Mouse (Mus musculus): ENCODE measurements around the gene Grik4. TPM values are rescaled to one million over a fixed set of nuclear protein-coding genes. Genes with fewer than 3 reads are reported as not detected.
A peak's percentile ranks its signal among the peaks of the same experiment; 100 is the strongest.

The Grik4 gene
- total and polyA plus RNA-seq, 3 experiments = not detected

- TF ChIP-seq EP300 (IDR thresholded peaks at IDR 0.05; ENCODE audit: low read length) (no peak), PAX5 (IDR thresholded peaks at IDR 0.05; ENCODE audit: low read length) (no peak), E2F4 (IDR thresholded peaks at IDR 0.05; ENCODE audit: insufficient replicate concordance, low read depth, low read length) (no peak), HCFC1 (IDR thresholded peaks at IDR 0.05; ENCODE audit: low read depth, low read length) (no peak), SIN3A (IDR thresholded peaks at IDR 0.05; ENCODE audit: low read length) (no peak), RCOR1 (conservative IDR thresholded peaks at IDR 0.05; ENCODE audit: low read depth, low read length) (no peak), NRF1 (IDR thresholded peaks at IDR 0.05; ENCODE audit: low read depth, low read length) (no peak), MAZ (IDR thresholded peaks at IDR 0.05; ENCODE audit: low read depth, low read length) (no peak), SMC3 (IDR thresholded peaks at IDR 0.05; ENCODE audit: low read depth, low read length) (no peak), ELF1 (IDR thresholded peaks at IDR 0.05; ENCODE audit: low read depth, low read length) (no peak), USF1 (IDR thresholded peaks at IDR 0.05; ENCODE audit: low read depth, low read length) (no peak)
- H3K9ac ChIP-seq (ENCODE audit: insufficient read depth, low read depth) = no peak overlapping the region
- dilution Hi-C loops (cut with MboI; ENCODE audit: extremely low pct_ligation_motif_present, extremely low pct_unique_long_range_greater_than_20kb, low sequenced_read_pairs) (no loop called here), in situ Hi-C loops (cut with MboI; ENCODE audit: low pct_ligation_motif_present, low pct_unique_long_range_greater_than_20kb, low sequenced_read_pairs) (no loop called here)
- H3K36me3 ChIP-seq (replicated peaks in 1 of 2; ENCODE audit: control insufficient read depth in 1 of 2, insufficient read depth in 1 of 2, low read length in 1 of 2) = no peaks in the 10 kb centered on the region
- no peak for DNase-seq (ENCODE audit: extremely low read depth)
- H3K4me3 ChIP-seq (replicated peaks in 1 of 3; ENCODE audit: low read depth in 2 of 3, low read length in 2 of 3, poor library complexity in 1 of 3) = no peak overlapping the region
- peaks cover 8% of the 10 kb centered on the region for H3K9me3 ChIP-seq (replicated peaks; ENCODE audit: low read length)
- peaks cover 82% of the 10 kb centered on the region for H3K27me3 ChIP-seq (replicated peaks)
- H3K27ac ChIP-seq (ENCODE audit: insufficient read depth, low read depth) = no peak overlapping the region
- H3K4me2 ChIP-seq (ENCODE audit: insufficient read depth, low read depth, poor library complexity, severe bottlenecking) = no peak overlapping the region
- no peaks in the 10 kb centered on the region for H3K79me2 ChIP-seq (replicated peaks; ENCODE audit: control insufficient read depth, extremely low read depth, insufficient read depth, poor library complexity, severe bottlenecking)
- no peaks in the 10 kb centered on the region for H3K4me1 ChIP-seq (ENCODE audit: control insufficient read depth in 1 of 2, insufficient read depth in 2 of 2)
Measured at GRCm38 (mm10) chr9:42871681-42872080, 72.6 kb downstream of the Grik4 start.

- peak; percentile 11 for DNase-seq (ENCODE audit: extremely low read depth)
- Histone ChIP-seq H3K36me3 (replicated peaks in 1 of 2; ENCODE audit: control insufficient read depth in 1 of 2, insufficient read depth in 1 of 2, low read length in 1 of 2) (no peaks in the 10 kb centered on the region), H3K27me3 (replicated peaks) (peaks cover 83% of the 10 kb centered on the region), H3K27ac (ENCODE audit: insufficient read depth, low read depth) (no peak overlapping the region), H3K79me2 (replicated peaks; ENCODE audit: control insufficient read depth, extremely low read depth, insufficient read depth, poor library complexity, severe bottlenecking) (no peaks in the 10 kb centered on the region), H3K4me1 (ENCODE audit: control insufficient read depth in 1 of 2, insufficient read depth in 2 of 2) (no peaks in the 10 kb centered on the region), H3K4me3 (replicated peaks in 1 of 3; ENCODE audit: low read depth in 2 of 3, low read length in 2 of 3, poor library complexity in 1 of 3) (no peak overlapping the region), H3K4me2 (ENCODE audit: insufficient read depth, low read depth, poor library complexity, severe bottlenecking) (no peak overlapping the region), H3K9me3 (replicated peaks; ENCODE audit: low read length) (peaks cover 8% of the 10 kb centered on the region), H3K9ac (ENCODE audit: insufficient read depth, low read depth) (no peak overlapping the region)
- TF ChIP-seq SMC3 (IDR thresholded peaks at IDR 0.05; ENCODE audit: low read depth, low read length) = no peak
- TF ChIP-seq MYC (IDR thresholded peaks at IDR 0.05; ENCODE audit: low read depth, low read length) = no peak
- no peak for TF ChIP-seq TBP (conservative IDR thresholded peaks at IDR 0.05; ENCODE audit: low read depth, low read length)
- TF ChIP-seq TCF12 (IDR thresholded peaks at IDR 0.05; ENCODE audit: low read depth, low read length) = no peak
- no peak for TF ChIP-seq CHD2 (IDR thresholded peaks at IDR 0.05; ENCODE audit: low read length)
- no peak for TF ChIP-seq CTCF (conservative IDR thresholded peaks at IDR 0.05 in 1 of 2, IDR thresholded peaks at IDR 0.05 in 1 of 2; ENCODE audit: low read depth in 2 of 2, low read length in 2 of 2)
- TF ChIP-seq IRF4 (IDR thresholded peaks at IDR 0.05; ENCODE audit: low read depth, low read length) = no peak
- TF ChIP-seq JUN (IDR thresholded peaks at IDR 0.05; ENCODE audit: insufficient read depth, low read depth, low read length) = no peak
- no peak for TF ChIP-seq JUND (conservative IDR thresholded peaks at IDR 0.05; ENCODE audit: low read depth, low read length)
- dilution Hi-C loops (cut with MboI; ENCODE audit: extremely low pct_ligation_motif_present, extremely low pct_unique_long_range_greater_than_20kb, low sequenced_read_pairs) = no loop called here
- in situ Hi-C loops (cut with MboI; ENCODE audit: low pct_ligation_motif_present, low pct_unique_long_range_greater_than_20kb, low sequenced_read_pairs) = no loop called here
Measured at GRCm38 (mm10) chr9:42870257-42870656, 74.0 kb downstream of the Grik4 start.

Measured in CH12.LX (cell line).